Mouse (Mus musculus) testis, adult 2 months (tissue): ENCODE results near the gene Opa1.

Experiments used
- CTCF ChIP-seq: fragments of 200-500 bp; IDR thresholded peaks from 2 replicates; pipeline ENCODE4 v1.5.1; 2012; ENCODE audit warnings: low read depth, mild to moderate bottlenecking, inconsistent platforms, low read length, moderate library complexity; ENCODE audit not compliant: control insufficient read depth, insufficient read depth, insufficient replicate concordance
- POLR2A ChIP-seq: fragments of 200-500 bp; IDR thresholded peaks from 2 replicates; pipeline ENCODE4 v1.6.1; 2012; ENCODE audit warnings: low read depth, mild to moderate bottlenecking, inconsistent platforms, low read length, moderate library complexity; ENCODE audit not compliant: control insufficient read depth

GRCm38 (mm10) chr16:29533641-29534040 is 45.5 kb upstream of the Opa1 start:
- no peak for TF ChIP-seq POLR2A
- TF ChIP-seq CTCF: no peak
